Mouse (Mus musculus): Measurements from ENCODE around the gene Spp1. TPM values are rescaled to one million over a fixed set of nuclear protein-coding genes. Genes with fewer than 3 reads are reported as not detected.

The Spp1 gene
- polyA plus RNA-seq, 1 experiment: 0.89 TPM

DNA sequence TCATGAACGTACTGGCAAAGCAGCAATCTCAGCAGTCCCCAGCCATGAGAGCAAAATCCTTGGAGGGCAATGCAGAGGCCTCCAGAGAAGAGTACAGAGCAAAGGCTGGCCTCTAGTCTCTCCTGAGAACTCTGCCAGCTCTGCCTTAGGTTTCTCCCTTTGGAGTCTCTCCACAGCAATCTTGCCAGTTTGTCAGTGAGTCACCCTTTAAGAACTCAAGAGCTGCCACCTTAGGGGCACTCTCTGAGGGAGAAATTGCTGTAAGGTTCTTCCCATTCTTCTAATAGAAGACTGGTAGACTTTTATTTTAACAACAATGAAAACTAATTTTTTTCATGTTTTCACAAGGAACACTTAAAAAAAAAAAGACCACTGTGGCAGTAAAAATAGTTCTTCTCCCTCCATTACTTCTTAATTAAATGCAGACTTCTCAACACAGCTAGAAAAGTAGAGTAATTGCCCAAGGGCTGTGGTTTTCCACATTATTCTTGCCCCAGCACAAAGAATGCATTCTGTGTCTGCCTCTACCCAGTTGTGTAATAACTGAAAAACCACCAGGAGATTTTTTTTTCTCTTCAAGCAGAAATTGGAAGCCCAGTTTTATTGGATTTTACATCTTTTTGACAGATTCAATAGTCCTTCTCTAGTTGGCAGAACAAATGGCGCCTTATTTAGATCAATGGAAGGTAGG lies 27.2 kb upstream of the Spp1 start:
- Histone ChIP-seq H3K4me1 (ENCODE audit: control insufficient read depth, insufficient read depth, low read length) (no peaks in the 10 kb centered on the region), H3K4me3 (ENCODE audit: control insufficient read depth, low read depth, low read length) (no peak overlapping the region), H3K36me3 (ENCODE audit: control insufficient read depth, insufficient read depth, low read length) (no peaks in the 10 kb centered on the region), H3K27ac (ENCODE audit: control insufficient read depth, insufficient read depth, low read depth, low read length) (no peak overlapping the region), H3K27me3 (ENCODE audit: control insufficient read depth, insufficient read depth, low read length) (no peaks in the 10 kb centered on the region)
- TF ChIP-seq CTCF (IDR thresholded peaks at IDR 0.05; ENCODE audit: control insufficient read depth, insufficient read depth, insufficient replicate concordance, low read depth, low read length) (no peak), POLR2A (IDR thresholded peaks at IDR 0.05; ENCODE audit: control insufficient read depth, low read depth, low read length) (no peak)

DNA sequence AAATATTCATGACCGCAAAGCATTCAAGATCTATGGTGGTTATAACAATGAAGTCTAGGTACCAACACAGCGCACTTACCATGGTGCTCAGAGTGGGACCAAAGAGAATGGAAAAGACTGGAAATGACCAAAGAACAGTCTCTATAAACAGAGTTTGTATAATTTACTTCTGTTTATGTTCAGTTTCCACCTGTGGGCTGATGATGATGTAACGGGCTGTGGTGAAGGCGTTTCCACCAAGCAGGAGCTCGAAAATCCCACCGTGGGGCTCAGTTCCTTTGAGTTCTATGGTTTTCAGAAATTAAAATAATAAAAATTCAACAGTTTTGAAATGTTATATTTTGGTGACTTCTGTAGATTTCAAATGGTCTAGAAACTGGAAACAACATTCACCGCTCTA lies 26.4 kb upstream of the Spp1 start:
- TF ChIP-seq POLR2A (IDR thresholded peaks at IDR 0.05; ENCODE audit: control insufficient read depth, low read depth, low read length) (no peak), CTCF (IDR thresholded peaks at IDR 0.05; ENCODE audit: control insufficient read depth, insufficient read depth, insufficient replicate concordance, low read depth, low read length) (no peak)
- no peaks in the 10 kb centered on the region for H3K27me3 ChIP-seq (ENCODE audit: control insufficient read depth, insufficient read depth, low read length)
- H3K4me3 ChIP-seq (ENCODE audit: control insufficient read depth, low read depth, low read length): no peak overlapping the region
- H3K36me3 ChIP-seq (ENCODE audit: control insufficient read depth, insufficient read depth, low read length): no peaks in the 10 kb centered on the region
- H3K27ac ChIP-seq (ENCODE audit: control insufficient read depth, insufficient read depth, low read depth, low read length): no peak overlapping the region
- H3K4me1 ChIP-seq (ENCODE audit: control insufficient read depth, insufficient read depth, low read length): no peaks in the 10 kb centered on the region

GRCm38 (mm10) chr5:104415999-104416398 lies 18.9 kb upstream of the Spp1 start:
- TF ChIP-seq CTCF (IDR thresholded peaks at IDR 0.05; ENCODE audit: control insufficient read depth, insufficient read depth, insufficient replicate concordance, low read depth, low read length): no peak
- TF ChIP-seq POLR2A (IDR thresholded peaks at IDR 0.05; ENCODE audit: control insufficient read depth, low read depth, low read length): no peak
- Histone ChIP-seq H3K36me3 (ENCODE audit: control insufficient read depth, insufficient read depth, low read length) (no peaks in the 10 kb centered on the region), H3K4me3 (ENCODE audit: control insufficient read depth, low read depth, low read length) (no peak overlapping the region), H3K27me3 (ENCODE audit: control insufficient read depth, insufficient read depth, low read length) (no peaks in the 10 kb centered on the region), H3K27ac (ENCODE audit: control insufficient read depth, insufficient read depth, low read depth, low read length) (no peak overlapping the region), H3K4me1 (ENCODE audit: control insufficient read depth, insufficient read depth, low read length) (no peaks in the 10 kb centered on the region)

DNA sequence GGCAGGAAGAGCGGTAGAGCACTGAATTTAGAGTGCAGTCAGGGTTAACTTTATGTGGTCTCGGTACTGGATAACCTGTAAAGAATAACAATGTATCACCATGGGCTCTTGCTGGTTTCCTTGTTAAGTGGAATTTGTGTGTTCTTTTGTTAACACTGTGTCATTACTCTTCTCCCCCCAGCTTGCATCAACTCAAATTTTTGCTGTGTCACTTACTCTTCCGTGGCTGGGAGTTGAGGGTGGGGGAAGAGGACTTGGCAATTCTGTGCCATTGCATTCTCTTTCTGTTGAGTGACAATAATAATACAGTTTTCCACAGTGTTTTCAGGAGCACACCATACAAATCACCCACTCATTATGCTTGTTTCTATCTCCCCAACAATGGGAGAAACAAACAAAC lies 17.9 kb upstream of the Spp1 start:
- no peak overlapping the region for H3K4me3 ChIP-seq (ENCODE audit: control insufficient read depth, low read depth, low read length)
- H3K4me1 ChIP-seq (ENCODE audit: control insufficient read depth, insufficient read depth, low read length): no peaks in the 10 kb centered on the region
- TF ChIP-seq CTCF (IDR thresholded peaks at IDR 0.05; ENCODE audit: control insufficient read depth, insufficient read depth, insufficient replicate concordance, low read depth, low read length): no peak
- no peaks in the 10 kb centered on the region for H3K27me3 ChIP-seq (ENCODE audit: control insufficient read depth, insufficient read depth, low read length)
- H3K27ac ChIP-seq (ENCODE audit: control insufficient read depth, insufficient read depth, low read depth, low read length): no peak overlapping the region
- H3K36me3 ChIP-seq (ENCODE audit: control insufficient read depth, insufficient read depth, low read length): no peaks in the 10 kb centered on the region

DNA sequence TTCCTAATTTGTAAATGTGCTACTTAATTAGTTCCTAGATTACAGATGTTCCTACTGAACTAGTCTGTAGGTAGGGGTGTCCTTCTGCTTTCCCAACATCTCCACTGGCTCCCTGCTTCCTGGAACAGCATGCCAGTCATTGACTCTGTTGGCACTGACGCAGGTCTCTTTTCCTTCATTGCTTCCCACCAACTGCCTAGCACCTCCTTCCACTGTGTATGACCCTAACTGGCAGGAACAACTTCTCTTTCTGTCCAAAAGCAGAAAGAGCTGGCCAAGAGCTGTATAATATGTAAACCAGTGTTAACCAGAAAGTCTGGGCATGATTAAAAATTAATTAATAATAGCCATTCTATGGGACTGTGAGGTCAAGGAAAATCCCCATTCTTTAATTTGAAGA lies 17.2 kb upstream of the Spp1 start:
- no peak overlapping the region for H3K4me3 ChIP-seq (ENCODE audit: control insufficient read depth, low read depth, low read length)
- H3K36me3 ChIP-seq (ENCODE audit: control insufficient read depth, insufficient read depth, low read length): no peaks in the 10 kb centered on the region
- no peak for TF ChIP-seq POLR2A (IDR thresholded peaks at IDR 0.05; ENCODE audit: control insufficient read depth, low read depth, low read length)
- no peak for TF ChIP-seq CTCF (IDR thresholded peaks at IDR 0.05; ENCODE audit: control insufficient read depth, insufficient read depth, insufficient replicate concordance, low read depth, low read length)
- H3K27me3 ChIP-seq (ENCODE audit: control insufficient read depth, insufficient read depth, low read length): no peaks in the 10 kb centered on the region
- H3K4me1 ChIP-seq (ENCODE audit: control insufficient read depth, insufficient read depth, low read length): no peaks in the 10 kb centered on the region
- H3K27ac ChIP-seq (ENCODE audit: control insufficient read depth, insufficient read depth, low read depth, low read length): no peak overlapping the region

- no peak for TF ChIP-seq CTCF (IDR thresholded peaks at IDR 0.05; ENCODE audit: control insufficient read depth, insufficient read depth, insufficient replicate concordance, low read depth, low read length)
- TF ChIP-seq POLR2A (IDR thresholded peaks at IDR 0.05; ENCODE audit: control insufficient read depth, low read depth, low read length): no peak
- no peak overlapping the region for H3K27ac ChIP-seq (ENCODE audit: control insufficient read depth, insufficient read depth, low read depth, low read length)
- peaks cover 2% of the 10 kb centered on the region; the same call in 1 of the 2 replicates for H3K4me1 ChIP-seq (ENCODE audit: control insufficient read depth, insufficient read depth, low read length)
- no peaks in the 10 kb centered on the region for H3K36me3 ChIP-seq (ENCODE audit: control insufficient read depth, insufficient read depth, low read length)
- no peak overlapping the region for H3K4me3 ChIP-seq (ENCODE audit: control insufficient read depth, low read depth, low read length)
- H3K27me3 ChIP-seq (ENCODE audit: control insufficient read depth, insufficient read depth, low read length): no peaks in the 10 kb centered on the region
Observed at GRCm38 (mm10) chr5:104422039-104422438, 12.9 kb upstream of the Spp1 start.

DNA sequence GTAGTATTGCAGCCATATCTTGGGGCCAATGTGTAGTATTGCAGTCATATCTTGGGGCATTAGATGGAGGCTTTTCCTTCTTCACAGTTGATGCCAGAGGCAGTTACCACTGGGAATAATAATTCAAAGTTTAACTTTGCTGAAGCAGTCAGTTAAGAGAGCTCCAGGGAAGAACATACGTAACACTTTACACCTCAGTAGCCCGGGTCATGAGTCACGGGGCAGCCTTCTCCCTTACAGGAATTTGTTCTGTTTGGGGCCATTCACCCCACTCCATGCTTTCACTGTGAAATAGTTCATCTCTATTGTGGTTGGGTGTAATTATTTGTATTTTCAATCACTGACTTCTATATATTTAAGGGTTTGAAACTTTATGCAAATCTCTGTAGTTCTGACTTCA lies 11.1 kb upstream of the Spp1 start:
- H3K27me3 ChIP-seq (ENCODE audit: control insufficient read depth, insufficient read depth, low read length): no peaks in the 10 kb centered on the region

More for the DNA sequence above, 11.1 kb upstream of the Spp1 start:
- Histone ChIP-seq H3K4me3 (ENCODE audit: control insufficient read depth, low read depth, low read length) (no peak overlapping the region), H3K27ac (ENCODE audit: control insufficient read depth, insufficient read depth, low read depth, low read length) (no peak overlapping the region), H3K36me3 (ENCODE audit: control insufficient read depth, insufficient read depth, low read length) (no peaks in the 10 kb centered on the region), H3K4me1 (ENCODE audit: control insufficient read depth, insufficient read depth, low read length) (peaks cover 2% of the 10 kb centered on the region; the same call in 1 of the 2 replicates)
- no peak for TF ChIP-seq CTCF (IDR thresholded peaks at IDR 0.05; ENCODE audit: control insufficient read depth, insufficient read depth, insufficient replicate concordance, low read depth, low read length)
- no peak for TF ChIP-seq POLR2A (IDR thresholded peaks at IDR 0.05; ENCODE audit: control insufficient read depth, low read depth, low read length)
